Mouse (Mus musculus) neural tube, postnatal 0 days (tissue): Measurements from ENCODE around the gene Otx1. TPM values are rescaled to one million over a fixed set of nuclear protein-coding genes. Genes with fewer than 3 reads are reported as not detected.

Experiments
- polyA plus RNA-seq: library from polyadenylated mRNA; unstranded; fragments of >200 nt; fragmentation: Nextera tagmentation; extraction: Ambion mirVana; gene quantifications from 2 replicates; pipeline ENCODE4 v1.2.1, GENCODE M21; 2015

Otx1 gene
- not detected in 2 replicates for polyA plus RNA-seq

GRCm38 (mm10) chr11:22002783-22003340 is at the start of gene Otx1:
Gene Otx1 (minus strand): TSS chr11:22002897.

